Mouse (Mus musculus): ENCODE measurements around the gene Gm8914. TPM values are rescaled to one million over a fixed set of nuclear protein-coding genes. Genes with fewer than 3 reads are reported as not detected.

Gene Gm8914
- polyA plus RNA-seq (2017; shearing (Covaris generic)) = not detected

DNA sequence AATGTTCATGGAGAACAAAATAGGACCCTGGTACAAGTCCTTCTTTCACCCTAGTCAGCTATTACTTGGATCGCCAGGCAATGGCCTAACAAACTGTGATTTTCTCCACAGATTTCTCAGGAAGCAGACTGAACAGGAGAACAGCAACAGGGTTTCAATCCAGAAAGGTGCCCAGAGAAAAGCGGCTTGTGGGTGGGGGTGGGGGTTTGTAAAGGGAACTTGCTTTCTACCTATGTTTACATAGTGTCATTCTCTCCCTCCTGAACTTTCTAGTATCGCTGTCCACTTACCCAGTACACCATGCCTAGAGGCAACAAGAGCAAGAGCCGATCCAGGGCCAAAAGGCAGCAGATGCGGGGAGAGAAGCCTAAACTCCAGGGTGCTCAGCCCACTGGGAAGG, at the start of gene Gm8914:
TSS of gene Gm8914 (plus strand) at position 301 of the 400 bp plus-strand sequence.

Other genes starting within 250 kb of the Gm8914 start
- gene Mageb2, start 148.4 kb upstream of the Gm8914 start, polyA plus RNA-seq (2017; shearing (Covaris generic)) = not detected
- gene Gm5072, start 87.6 kb upstream of the Gm8914 start, polyA plus RNA-seq (2017; shearing (Covaris generic)) = not detected
- not detected for gene 1700084M14Rik, start 95.8 kb downstream of the Gm8914 start, polyA plus RNA-seq (2017; shearing (Covaris generic))
- gene Gm14781, start 152.1 kb downstream of the Gm8914 start, polyA plus RNA-seq (2017; shearing (Covaris generic)) = not detected